Mouse (Mus musculus): ENCODE measurements around the gene Pip5k1a. TPM values are rescaled to one million over a fixed set of nuclear protein-coding genes. Genes with fewer than 3 reads are reported as not detected.
"Not testable (repeated sequence)": the region's sequence is repeated elsewhere in the genome, so short reads cannot be mapped to it uniquely, and the experiment has no call there.

Gene Pip5k1a
- polyA plus RNA-seq, 1 experiment, result 15.3 TPM

- WGBS, result 11% methylated on average over 7 of the region's 7 CpGs
- Histone ChIP-seq H3K27ac (ENCODE audit: insufficient read depth, low read depth, low read length) (peak overlapping the region; percentile 77), H3K36me3 (ENCODE audit: control insufficient read depth, insufficient read depth, low read length) (no peaks in the 10 kb centered on the region), H3K4me1 (ENCODE audit: control insufficient read depth, insufficient read depth, low read length) (peaks cover 9% of the 10 kb centered on the region; the same call in 1 of the 2 replicates), H3K27me3 (replicated peaks; ENCODE audit: control insufficient read depth, insufficient read depth, low read length) (no peaks in the 10 kb centered on the region), H3K4me3 (ENCODE audit: insufficient read depth, low read depth, low read length) (peak overlapping the region; percentile 36)
- no peak for DNase-seq
- TF ChIP-seq CTCF (conservative IDR thresholded peaks at IDR 0.05; ENCODE audit: insufficient read depth, insufficient read length, low read depth, low read length) (no peak), POLR2A (IDR thresholded peaks at IDR 0.05; ENCODE audit: low read depth, low read length) (no peak)
These were observed 63.9 kb downstream of the Pip5k1a start for GRCm38 (mm10) chr3:95042838-95043229.

- H3K4me3 ChIP-seq (ENCODE audit: insufficient read depth, low read depth, low read length), result peak within 1 kb of the TSS; percentile 90
- no peak for TF ChIP-seq CTCF (conservative IDR thresholded peaks at IDR 0.05; ENCODE audit: insufficient read depth, insufficient read length, low read depth, low read length)
- TF ChIP-seq POLR2A (IDR thresholded peaks at IDR 0.05; ENCODE audit: low read depth, low read length), result peak; percentile 49
- under 1% methylated on average over 36 of the region's 36 CpGs for WGBS
These were observed 64.4 kb downstream of the Pip5k1a start, which contains the start of gene Psmd4 for GRCm38 (mm10) chr3:95042166-95042837. Gene Psmd4 (minus strand): TSS chr3:95042614.

GRCm38 (mm10) chr3:95041625-95042024 is 65.1 kb downstream of the Pip5k1a start:
- 10% methylated on average over 3 of the region's 3 CpGs for WGBS

More at GRCm38 (mm10) chr3:95042166-95042837, 64.4 kb downstream of the Pip5k1a start, which contains the start of gene Psmd4:
- H3K4me1 ChIP-seq (ENCODE audit: control insufficient read depth, insufficient read depth, low read length), result peaks cover 9% of the 10 kb centered on the region; the same call in 1 of the 2 replicates
- peak; percentile 99 for DNase-seq
- H3K27ac ChIP-seq (ENCODE audit: insufficient read depth, low read depth, low read length), result peak within 1 kb of the TSS; percentile 77
- H3K36me3 ChIP-seq (ENCODE audit: control insufficient read depth, insufficient read depth, low read length), result no peaks in the 10 kb centered on the region
- no peaks in the 10 kb centered on the region for H3K27me3 ChIP-seq (replicated peaks; ENCODE audit: control insufficient read depth, insufficient read depth, low read length)

GRCm38 (mm10) chr3:95029953-95030352 is 76.8 kb downstream of the Pip5k1a start:
- Histone ChIP-seq H3K27ac (ENCODE audit: insufficient read depth, low read depth, low read length) (no peak overlapping the region), H3K4me3 (ENCODE audit: insufficient read depth, low read depth, low read length) (no peak overlapping the region), H3K27me3 (replicated peaks; ENCODE audit: control insufficient read depth, insufficient read depth, low read length) (no peaks in the 10 kb centered on the region), H3K4me1 (ENCODE audit: control insufficient read depth, insufficient read depth, low read length) (no peaks in the 10 kb centered on the region), H3K36me3 (ENCODE audit: control insufficient read depth, insufficient read depth, low read length) (peaks cover 10% of the 10 kb centered on the region)
- WGBS, result 65% methylated on average over 3 of the region's 3 CpGs
- DNase-seq, result no peak
- TF ChIP-seq CTCF (conservative IDR thresholded peaks at IDR 0.05; ENCODE audit: insufficient read depth, insufficient read length, low read depth, low read length), result 0 out of 2 replicates have a peak, but pooled peaks have one; percentile 15
- TF ChIP-seq POLR2A (IDR thresholded peaks at IDR 0.05; ENCODE audit: low read depth, low read length), result no peak

More at GRCm38 (mm10) chr3:95041625-95042024, 65.1 kb downstream of the Pip5k1a start:
- Histone ChIP-seq H3K36me3 (ENCODE audit: control insufficient read depth, insufficient read depth, low read length) (no peaks in the 10 kb centered on the region), H3K27ac (ENCODE audit: insufficient read depth, low read depth, low read length) (no peak overlapping the region), H3K27me3 (replicated peaks; ENCODE audit: control insufficient read depth, insufficient read depth, low read length) (no peaks in the 10 kb centered on the region), H3K4me1 (ENCODE audit: control insufficient read depth, insufficient read depth, low read length) (peaks cover 9% of the 10 kb centered on the region; the same call in 1 of the 2 replicates), H3K4me3 (ENCODE audit: insufficient read depth, low read depth, low read length) (peak overlapping the region; percentile 90)
- DNase-seq, result no peak
- TF ChIP-seq CTCF (conservative IDR thresholded peaks at IDR 0.05; ENCODE audit: insufficient read depth, insufficient read length, low read depth, low read length) (no peak), POLR2A (IDR thresholded peaks at IDR 0.05; ENCODE audit: low read depth, low read length) (no peak)

GRCm38 (mm10) chr3:95029291-95029827 is 77.4 kb downstream of the Pip5k1a start:
- not testable (repeated sequence) for H3K27ac ChIP-seq (ENCODE audit: insufficient read depth, low read depth, low read length); H3K4me1 ChIP-seq (ENCODE audit: control insufficient read depth, insufficient read depth, low read length); H3K4me3 ChIP-seq (ENCODE audit: insufficient read depth, low read depth, low read length); H3K27me3 ChIP-seq (replicated peaks; ENCODE audit: control insufficient read depth, insufficient read depth, low read length); H3K36me3 ChIP-seq (ENCODE audit: control insufficient read depth, insufficient read depth, low read length); DNase-seq
- WGBS, result 73% methylated on average over 3 of the region's 3 CpGs

- Histone ChIP-seq H3K4me3 (ENCODE audit: insufficient read depth, low read depth, low read length) (no peak overlapping the region), H3K27ac (ENCODE audit: insufficient read depth, low read depth, low read length) (no peak overlapping the region), H3K4me1 (ENCODE audit: control insufficient read depth, insufficient read depth, low read length) (no peaks in the 10 kb centered on the region), H3K36me3 (ENCODE audit: control insufficient read depth, insufficient read depth, low read length) (peaks cover 8% of the 10 kb centered on the region), H3K27me3 (replicated peaks; ENCODE audit: control insufficient read depth, insufficient read depth, low read length) (no peaks in the 10 kb centered on the region)
- TF ChIP-seq CTCF (conservative IDR thresholded peaks at IDR 0.05; ENCODE audit: insufficient read depth, insufficient read length, low read depth, low read length), result no peak
- no peak for TF ChIP-seq POLR2A (IDR thresholded peaks at IDR 0.05; ENCODE audit: low read depth, low read length)
- no peak for DNase-seq
- WGBS, result 57% methylated on average over 3 of the region's 3 CpGs
These were observed 78.1 kb downstream of the Pip5k1a start for GRCm38 (mm10) chr3:95028603-95029002.

- TF ChIP-seq CTCF (conservative IDR thresholded peaks at IDR 0.05; ENCODE audit: insufficient read depth, insufficient read length, low read depth, low read length) (no peak), POLR2A (IDR thresholded peaks at IDR 0.05; ENCODE audit: low read depth, low read length) (no peak)
- Histone ChIP-seq H3K27me3 (replicated peaks; ENCODE audit: control insufficient read depth, insufficient read depth, low read length) (no peaks in the 10 kb centered on the region), H3K27ac (ENCODE audit: insufficient read depth, low read depth, low read length) (no peak overlapping the region), H3K36me3 (ENCODE audit: control insufficient read depth, insufficient read depth, low read length) (peaks cover 2% of the 10 kb centered on the region; the same call in 1 of the 2 replicates), H3K4me1 (ENCODE audit: control insufficient read depth, insufficient read depth, low read length) (no peaks in the 10 kb centered on the region), H3K4me3 (ENCODE audit: insufficient read depth, low read depth, low read length) (no peak overlapping the region)
- 47% methylated on average over 5 of the region's 5 CpGs for WGBS
- DNase-seq, result no peak
These were observed 79.0 kb downstream of the Pip5k1a start for GRCm38 (mm10) chr3:95027701-95028100.

All from kidney, adult 2 months (tissue).